Mouse (Mus musculus) liver, adult 2 months (tissue): ENCODE measurements around the gene Lrrc71. TPM values are rescaled to one million over a fixed set of nuclear protein-coding genes. Genes with fewer than 3 reads are reported as not detected.

Source experiments
- DNase-seq: peaks from one replicate; pipeline ENCODE4 v3.0.0-alpha.2; 2011; ENCODE audit warnings: low read depth, low spot score; ENCODE audit errors: extremely low read depth
- H3K27ac ChIP-seq: fragments of 200-500 bp; replicated peaks from 2 replicates; pipeline ENCODE4 v1.5.1; 2012; ENCODE audit warnings: low read depth, mild to moderate bottlenecking, control low read depth, inconsistent platforms, low read length; ENCODE audit not compliant: insufficient read depth
- H3K27me3 ChIP-seq: fragments of 200-500 bp; 2 replicates; pipeline ENCODE4 v1.6.1; 2012; ENCODE audit warnings: mild to moderate bottlenecking, moderate library complexity, low read length, inconsistent platforms; ENCODE audit not compliant: control insufficient read depth, insufficient read depth
- H3K36me3 ChIP-seq: fragments of 200-500 bp; 2 replicates; pipeline ENCODE4 v1.6.1; 2012; ENCODE audit warnings: low read length, inconsistent platforms; ENCODE audit not compliant: control insufficient read depth, insufficient read depth
- H3K4me1 ChIP-seq: fragments of 200-500 bp; 2 replicates; pipeline ENCODE4 v1.6.1; 2011; ENCODE audit warnings: low read length; ENCODE audit not compliant: control insufficient read depth, insufficient read depth
- H3K4me3 ChIP-seq: fragments of 200-500 bp; 2 replicates; pipeline ENCODE4 v1.5.1; 2011; ENCODE audit warnings: low read depth, mild to moderate bottlenecking, control low read depth, low read length, moderate library complexity; ENCODE audit not compliant: insufficient read depth
- H3K79me2 ChIP-seq: fragments of 200-500 bp; 2 replicates; pipeline ENCODE4 v1.6.1; 2012; ENCODE audit warnings: inconsistent platforms, mild to moderate bottlenecking, low read length, moderate library complexity; ENCODE audit not compliant: control insufficient read depth, insufficient read depth
- H3K9ac ChIP-seq: fragments of 200-500 bp; 2 replicates; pipeline ENCODE4 v1.6.1; 2012; ENCODE audit warnings: low read depth, mild to moderate bottlenecking, control low read depth, inconsistent platforms, low read length
- CTCF ChIP-seq: fragments of 200-500 bp; IDR thresholded peaks from 2 replicates; pipeline ENCODE4 v1.5.1; 2011; ENCODE audit warnings: low read depth, low read length, control low read depth
- POLR2A ChIP-seq: fragments of 200-500 bp; IDR thresholded peaks from 2 replicates; pipeline ENCODE4 v1.6.1; 2011; ENCODE audit warnings: low read length, control low read depth; ENCODE audit not compliant: insufficient read depth; ENCODE audit errors: extremely low read depth
- WGBS: fragments of 180-500 bp; shearing (Covaris S2); methylation state at CpG from one replicate; pipeline ENCODE4 v1.1.7; 2018; 5-methylcytosine and 5-hydroxymethylcytosine counted together
- polyA plus RNA-seq: library from polyadenylated mRNA; depleted of rRNA; stranded (reverse); fragments of >200 nt; gene quantifications from 2 replicates; pipeline ENCODE4 v1.2.3, GENCODE M21; 2012
- total RNA-seq: library from RNA; depleted of rRNA; stranded (reverse); fragments of >200 nt; gene quantifications from 2 replicates; pipeline ENCODE4 v1.2.3, GENCODE M21; 2014

Lrrc71 gene
- total and polyA plus RNA-seq, 2 experiments: under 0.01 to 0.04 TPM

GRCm38 (mm10) chr3:87789248-87789647 lies 40.8 kb upstream of the Lrrc71 start:
- no peak for DNase-seq
- Histone ChIP-seq H3K4me3 (no peak overlapping the region), H3K4me1 (no peaks in the 10 kb centered on the region), H3K27me3 (peaks cover 1% of the 10 kb centered on the region; the same call in 1 of the 2 replicates), H3K9ac (no peak overlapping the region), H3K27ac (no peak overlapping the region), H3K79me2 (no peaks in the 10 kb centered on the region), H3K36me3 (no peaks in the 10 kb centered on the region)
- TF ChIP-seq POLR2A (no peak), CTCF (no peak)
- 80% methylated on average over 1 of the region's 1 CpGs for WGBS

GRCm38 (mm10) chr3:87785626-87786214 lies 37.3 kb upstream of the Lrrc71 start:
- Histone ChIP-seq H3K4me1 (no peaks in the 10 kb centered on the region), H3K27me3 (no peaks in the 10 kb centered on the region), H3K36me3 (no peaks in the 10 kb centered on the region), H3K27ac (no peak overlapping the region), H3K4me3 (no peak overlapping the region), H3K79me2 (no peaks in the 10 kb centered on the region), H3K9ac (no peak overlapping the region)
- 79% methylated on average over 6 of the region's 6 CpGs for WGBS
- DNase-seq: no peak
- no peak for TF ChIP-seq CTCF
- TF ChIP-seq POLR2A: no peak

- DNase-seq: no peak
- no peak overlapping the region for H3K9ac ChIP-seq
- no peaks in the 10 kb centered on the region for H3K79me2 ChIP-seq
- H3K4me1 ChIP-seq: no peaks in the 10 kb centered on the region
- H3K4me3 ChIP-seq: no peak overlapping the region
- no peak overlapping the region for H3K27ac ChIP-seq
- no peaks in the 10 kb centered on the region for H3K36me3 ChIP-seq
- no peaks in the 10 kb centered on the region for H3K27me3 ChIP-seq
- 62% methylated on average over 5 of the region's 5 CpGs for WGBS
- TF ChIP-seq CTCF (no peak), POLR2A (no peak)
These were observed 36.7 kb upstream of the Lrrc71 start for GRCm38 (mm10) chr3:87785156-87785555.

GRCm38 (mm10) chr3:87783282-87784023 lies 35.0 kb upstream of the Lrrc71 start:
- no peak for TF ChIP-seq CTCF
- no peak overlapping the region for H3K9ac ChIP-seq
- no peaks in the 10 kb centered on the region for H3K4me1 ChIP-seq
- no peak overlapping the region for H3K4me3 ChIP-seq
- H3K79me2 ChIP-seq: no peaks in the 10 kb centered on the region
- H3K27ac ChIP-seq: no peak overlapping the region
- H3K36me3 ChIP-seq: no peaks in the 10 kb centered on the region
- WGBS: 91% methylated on average over 25 of the region's 25 CpGs
- no peaks in the 10 kb centered on the region for H3K27me3 ChIP-seq
- DNase-seq: no peak

GRCm38 (mm10) chr3:87779086-87779485 lies 30.7 kb upstream of the Lrrc71 start:
- no peaks in the 10 kb centered on the region for H3K36me3 ChIP-seq
- H3K9ac ChIP-seq: no peak overlapping the region
- DNase-seq: no peak
- no peak overlapping the region for H3K27ac ChIP-seq
- no peaks in the 10 kb centered on the region for H3K27me3 ChIP-seq
- 72% methylated on average over 2 of the region's 2 CpGs for WGBS
- H3K4me3 ChIP-seq: no peak overlapping the region
- no peaks in the 10 kb centered on the region for H3K4me1 ChIP-seq
- H3K79me2 ChIP-seq: no peaks in the 10 kb centered on the region
- TF ChIP-seq CTCF (no peak), POLR2A (no peak)

- no peak for DNase-seq
- no peak overlapping the region for H3K27ac ChIP-seq
- no peaks in the 10 kb centered on the region for H3K36me3 ChIP-seq
- H3K4me3 ChIP-seq: no peak overlapping the region
- no peaks in the 10 kb centered on the region for H3K79me2 ChIP-seq
- TF ChIP-seq POLR2A: no peak
- TF ChIP-seq CTCF: no peak
- no peak overlapping the region for H3K9ac ChIP-seq
- 69% methylated on average over 23 of the region's 23 CpGs for WGBS
- H3K27me3 ChIP-seq: no peaks in the 10 kb centered on the region
- no peaks in the 10 kb centered on the region for H3K4me1 ChIP-seq
These were observed 29.9 kb upstream of the Lrrc71 start for GRCm38 (mm10) chr3:87778283-87778682.
